Mouse (Mus musculus): ENCODE data around the gene Gm12258. TPM values are rescaled to one million over a fixed set of nuclear protein-coding genes. Genes with fewer than 3 reads are reported as not detected.

Gene Gm12258
- polyA plus RNA-seq, 1 experiment from 2014 or later: 8.9 TPM

DNA sequence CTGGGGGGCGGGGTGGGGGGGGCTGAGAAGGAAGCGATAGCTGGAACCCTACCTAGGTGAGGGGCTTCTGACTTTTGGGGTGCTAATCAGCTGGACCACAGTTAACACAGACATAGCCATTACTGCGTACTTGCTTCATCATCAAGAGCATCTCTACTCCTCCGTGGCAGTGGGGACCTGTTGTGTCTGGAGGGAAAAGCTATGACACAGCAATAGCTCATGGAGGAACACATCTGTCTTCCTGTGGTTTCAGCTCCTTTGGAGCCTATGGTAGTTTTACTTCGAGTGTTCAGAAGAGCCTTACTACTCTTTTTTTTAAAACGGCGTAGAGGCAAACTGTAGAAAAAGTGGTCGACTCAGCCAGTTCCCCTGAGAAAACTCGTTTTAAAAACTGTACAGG is 678 bp downstream of the Gm12258 start:
- H3K4me2 ChIP-seq: peak overlapping the region; percentile 71
- H3K9me3 ChIP-seq: no peaks in the 10 kb centered on the region
- H3K27me3 ChIP-seq: no peaks in the 10 kb centered on the region
- 39% methylated on average over 9 of the region's 9 CpGs for WGBS
- ATAC-seq (ENCODE audit: insufficient number of reproducible peaks, low FRiP score, low TSS enrichment, low read depth): no peak
- peak overlapping the region; percentile 60 for H3K4me3 ChIP-seq
- peak overlapping the region; percentile 82; the same call in 1 of the 2 replicates for H3K9ac ChIP-seq
- H3K36me3 ChIP-seq: peaks cover 20% of the 10 kb centered on the region
- H3K27ac ChIP-seq: no peak overlapping the region
- H3K4me1 ChIP-seq: peaks cover 8% of the 10 kb centered on the region

DNA sequence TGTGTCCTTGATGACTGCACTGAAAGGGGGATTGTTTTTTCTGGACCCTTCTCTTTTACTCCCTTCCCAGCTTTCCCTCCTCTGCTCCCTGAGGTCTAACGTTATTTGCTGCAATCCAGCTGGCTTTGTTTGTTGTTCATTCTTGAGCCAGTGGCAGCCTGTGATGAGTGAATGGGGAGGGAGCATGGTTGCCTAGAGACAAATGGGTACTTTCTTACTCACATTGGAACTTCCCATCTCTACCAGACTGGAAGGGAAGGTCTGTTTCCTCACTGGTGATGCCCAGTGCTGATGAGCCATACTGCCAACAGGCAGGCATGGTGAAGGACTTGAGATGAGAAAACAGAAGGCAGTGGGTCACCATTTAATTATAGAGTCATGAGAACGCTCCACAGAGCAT is 2.8 kb downstream of the Gm12258 start:
- no peak for ATAC-seq (ENCODE audit: insufficient number of reproducible peaks, low FRiP score, low TSS enrichment, low read depth)
- 71% methylated on average over 2 of the region's 2 CpGs for WGBS
- peaks cover 31% of the 10 kb centered on the region for H3K36me3 ChIP-seq

DNA sequence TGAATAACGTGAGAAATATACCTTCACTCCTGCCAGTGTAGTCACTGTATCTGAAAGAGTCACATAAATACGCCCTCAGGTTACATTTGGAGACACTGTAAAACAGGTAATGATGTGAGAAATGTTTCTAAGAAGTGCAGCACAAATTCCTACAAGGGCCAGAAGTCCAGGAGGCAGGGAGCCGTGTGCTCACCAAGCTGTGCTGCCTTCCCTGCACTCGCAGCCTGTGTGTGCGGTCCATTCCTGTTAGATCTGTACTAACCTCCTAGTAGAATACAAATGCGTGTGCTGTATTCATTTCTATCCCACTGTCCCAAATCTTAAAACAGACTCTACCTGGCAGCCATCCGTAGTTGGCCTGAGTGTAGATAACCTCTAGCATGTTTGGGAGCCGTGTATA is 13.8 kb downstream of the Gm12258 start:
- ATAC-seq (ENCODE audit: insufficient number of reproducible peaks, low FRiP score, low TSS enrichment, low read depth): no peak
- H3K36me3 ChIP-seq: peaks cover 54% of the 10 kb centered on the region

More for the DNA sequence above, 2.8 kb downstream of the Gm12258 start:
- H3K27ac ChIP-seq: no peak overlapping the region
- no peaks in the 10 kb centered on the region for H3K27me3 ChIP-seq
- H3K9me3 ChIP-seq: no peaks in the 10 kb centered on the region
- peaks cover 8% of the 10 kb centered on the region for H3K4me1 ChIP-seq
- no peak overlapping the region for H3K4me2 ChIP-seq
- H3K4me3 ChIP-seq: no peak overlapping the region
- H3K9ac ChIP-seq: no peak overlapping the region

DNA sequence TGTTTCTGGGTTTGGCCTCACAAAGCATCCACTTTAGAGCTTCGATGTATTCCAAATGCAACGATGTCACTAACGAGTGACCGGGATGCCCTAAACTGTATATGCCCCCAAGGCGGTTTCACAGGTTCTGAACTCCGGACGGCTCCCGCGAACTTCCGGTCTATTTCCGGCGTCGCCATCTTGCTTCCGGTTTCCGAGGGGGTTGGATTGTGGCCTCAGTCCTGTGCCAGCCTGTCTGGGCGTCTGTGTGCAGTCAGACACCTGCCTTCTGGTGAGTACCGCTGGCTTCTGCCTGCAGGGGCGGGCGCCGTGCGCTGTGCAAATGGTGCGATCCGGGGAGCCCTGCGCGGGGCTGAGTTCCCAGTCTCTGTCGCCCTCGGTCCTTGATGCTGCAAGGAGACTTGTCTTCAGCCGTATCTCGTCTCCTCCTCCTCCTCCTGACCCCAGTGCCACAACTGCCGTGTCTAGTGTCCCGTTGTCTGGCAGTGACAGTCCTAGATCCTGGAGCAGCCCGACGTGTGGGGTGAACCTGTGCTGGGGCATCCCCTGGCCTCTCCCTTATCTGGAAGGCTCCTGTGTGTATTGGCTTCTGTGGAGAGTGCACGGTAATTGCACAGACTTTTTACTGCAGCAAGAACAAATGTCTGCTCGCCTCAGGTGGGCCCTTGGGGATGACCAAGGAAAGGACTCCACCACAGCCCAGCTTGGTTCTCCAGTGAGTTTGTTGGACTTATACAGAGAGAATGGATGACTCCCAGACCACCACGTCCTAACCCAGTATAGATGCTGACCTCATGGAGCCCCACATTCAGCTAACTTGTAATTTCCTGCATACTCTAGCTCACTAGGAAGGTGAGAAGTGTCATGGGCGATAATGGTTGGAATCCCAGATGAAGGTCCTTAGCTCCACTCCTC is 20.3 kb downstream of the Gm12258 start, which contains the start of gene 2810021J22Rik:
2810021J22Rik (plus strand) TSS at position 178 of the 915 bp plus-strand sequence.
- peak within 1 kb of the TSS; percentile 78 for H3K27ac ChIP-seq
- ATAC-seq (ENCODE audit: insufficient number of reproducible peaks, low FRiP score, low TSS enrichment, low read depth): peak; percentile 70; the same call in 1 of the 2 replicates
- H3K36me3 ChIP-seq: peaks cover 13% of the 10 kb centered on the region
- peak within 1 kb of the TSS; percentile 68 for H3K4me2 ChIP-seq
- no peaks in the 10 kb centered on the region for H3K9me3 ChIP-seq
- peaks cover 13% of the 10 kb centered on the region for H3K4me1 ChIP-seq
- no peaks in the 10 kb centered on the region for H3K27me3 ChIP-seq
- H3K4me3 ChIP-seq: peak within 1 kb of the TSS; percentile 71
- WGBS: 3% methylated on average over 37 of the region's 37 CpGs
- peak within 1 kb of the TSS; percentile 62 for H3K9ac ChIP-seq

More for the DNA sequence above, 13.8 kb downstream of the Gm12258 start:
- Histone ChIP-seq H3K9me3 (peaks cover 18% of the 10 kb centered on the region), H3K4me1 (no peaks in the 10 kb centered on the region), H3K4me2 (no peak overlapping the region), H3K4me3 (no peak overlapping the region), H3K9ac (no peak overlapping the region), H3K27me3 (no peaks in the 10 kb centered on the region), H3K27ac (no peak overlapping the region)
- WGBS: 91% methylated on average over 8 of the region's 8 CpGs

DNA sequence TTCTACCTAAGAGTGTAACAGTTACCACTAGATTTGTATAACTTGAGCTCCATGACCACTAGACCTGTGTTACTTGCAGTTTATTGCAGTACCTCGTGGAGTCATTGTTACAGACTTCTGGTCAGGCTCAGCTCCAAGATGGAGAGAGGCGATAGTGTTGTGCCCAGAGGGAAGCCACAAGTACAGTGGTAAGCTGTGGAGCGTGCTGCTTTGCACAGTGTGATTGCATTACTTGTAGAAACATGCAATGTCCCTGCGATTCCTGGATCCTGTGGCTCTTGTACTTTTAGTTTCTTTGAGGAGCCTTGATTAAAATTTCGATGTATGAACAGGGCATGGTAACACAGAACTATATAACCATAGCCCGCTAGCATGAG is 21.0 kb downstream of the Gm12258 start:
- Histone ChIP-seq H3K4me1 (peaks cover 13% of the 10 kb centered on the region), H3K27me3 (no peaks in the 10 kb centered on the region), H3K4me2 (peak overlapping the region; percentile 68), H3K27ac (no peak overlapping the region), H3K9ac (no peak overlapping the region), H3K4me3 (peak overlapping the region; percentile 71), H3K9me3 (no peaks in the 10 kb centered on the region), H3K36me3 (peaks cover 13% of the 10 kb centered on the region)
- WGBS: 64% methylated on average over 6 of the region's 6 CpGs
- no peak for ATAC-seq (ENCODE audit: insufficient number of reproducible peaks, low FRiP score, low TSS enrichment, low read depth)

DNA sequence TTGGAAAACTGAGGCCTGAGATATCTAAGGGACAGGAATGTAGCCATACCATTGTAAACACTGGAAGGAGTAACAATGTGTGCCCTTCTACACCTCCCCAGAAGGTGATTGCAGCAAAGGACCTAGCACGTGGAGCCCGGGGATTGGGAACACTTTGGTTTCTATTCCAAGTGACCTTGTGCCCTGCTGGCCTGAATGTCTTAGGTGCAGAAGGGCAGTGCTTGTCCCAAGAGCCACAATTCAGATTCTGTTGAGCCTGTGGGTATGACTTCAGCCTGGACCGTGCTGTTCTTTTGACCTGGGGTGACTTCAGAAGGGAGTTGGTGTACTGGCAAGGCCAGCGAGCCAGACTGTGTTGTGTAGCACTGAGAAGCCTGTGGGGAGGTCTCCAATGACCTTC is 24.0 kb downstream of the Gm12258 start:
- ATAC-seq (ENCODE audit: insufficient number of reproducible peaks, low FRiP score, low TSS enrichment, low read depth): no peak
- H3K4me2 ChIP-seq: no peak overlapping the region
- no peak overlapping the region for H3K4me3 ChIP-seq
- H3K4me1 ChIP-seq: peaks cover 13% of the 10 kb centered on the region
- WGBS: 87% methylated on average over 4 of the region's 4 CpGs
- H3K27me3 ChIP-seq: no peaks in the 10 kb centered on the region
- H3K36me3 ChIP-seq: peaks cover 16% of the 10 kb centered on the region
- no peak overlapping the region for H3K9ac ChIP-seq
- H3K9me3 ChIP-seq: no peaks in the 10 kb centered on the region
- H3K27ac ChIP-seq: no peak overlapping the region

DNA sequence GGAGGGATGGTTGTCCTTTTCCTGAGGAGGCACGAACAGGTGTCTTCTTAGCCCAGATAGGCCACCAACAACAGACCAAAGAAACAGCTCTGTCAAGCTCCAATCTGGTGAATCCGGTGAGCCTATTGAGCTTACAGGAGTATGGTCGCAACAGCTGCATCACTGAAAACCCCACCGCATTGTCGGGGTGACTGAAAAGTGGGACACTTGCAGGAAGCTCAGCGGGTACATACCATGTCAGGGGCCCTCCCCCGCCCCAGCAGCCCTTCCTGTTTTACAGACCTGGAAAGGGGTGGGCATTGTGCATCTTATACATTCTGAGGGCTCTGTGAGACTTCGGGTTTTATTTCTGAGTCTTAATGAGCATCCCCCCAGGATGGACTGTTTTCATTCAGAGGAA is 36.8 kb downstream of the Gm12258 start:
- Histone ChIP-seq H3K9ac (no peak overlapping the region), H3K9me3 (no peaks in the 10 kb centered on the region), H3K4me2 (no peak overlapping the region), H3K27me3 (no peaks in the 10 kb centered on the region), H3K36me3 (peaks cover 36% of the 10 kb centered on the region), H3K4me1 (no peaks in the 10 kb centered on the region), H3K27ac (no peak overlapping the region), H3K4me3 (no peak overlapping the region)
- 79% methylated on average over 8 of the region's 8 CpGs for WGBS
- no peak for ATAC-seq (ENCODE audit: insufficient number of reproducible peaks, low FRiP score, low TSS enrichment, low read depth)

DNA sequence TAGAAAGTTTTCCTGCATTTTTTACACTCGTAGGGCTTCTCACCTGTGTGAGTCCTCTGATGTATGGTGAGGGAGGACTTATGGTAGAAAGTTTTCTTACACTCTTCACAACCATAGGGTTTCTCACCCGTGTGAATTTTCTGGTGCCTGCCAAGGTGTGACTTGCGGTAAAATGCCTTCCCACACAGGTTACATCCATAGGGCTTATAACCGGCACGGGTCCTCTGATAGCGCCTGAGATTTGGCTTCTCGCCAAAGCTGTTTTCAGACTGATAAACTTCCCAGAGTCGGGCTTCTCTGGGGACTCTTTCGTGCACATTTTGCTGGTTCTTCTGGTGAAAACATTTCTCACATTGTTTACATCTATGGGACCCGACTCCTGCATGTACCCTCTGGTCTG is 43.6 kb downstream of the Gm12258 start:
- H3K27me3 ChIP-seq: no peaks in the 10 kb centered on the region
- no peak overlapping the region for H3K4me3 ChIP-seq
- no peak overlapping the region for H3K27ac ChIP-seq
- H3K4me1 ChIP-seq: no peaks in the 10 kb centered on the region
- no peak overlapping the region for H3K9ac ChIP-seq
- peaks cover 54% of the 10 kb centered on the region for H3K36me3 ChIP-seq
- WGBS: 91% methylated on average over 10 of the region's 10 CpGs
- H3K9me3 ChIP-seq: no peaks in the 10 kb centered on the region
- H3K4me2 ChIP-seq: no peak overlapping the region
- ATAC-seq (ENCODE audit: insufficient number of reproducible peaks, low FRiP score, low TSS enrichment, low read depth): no peak

DNA sequence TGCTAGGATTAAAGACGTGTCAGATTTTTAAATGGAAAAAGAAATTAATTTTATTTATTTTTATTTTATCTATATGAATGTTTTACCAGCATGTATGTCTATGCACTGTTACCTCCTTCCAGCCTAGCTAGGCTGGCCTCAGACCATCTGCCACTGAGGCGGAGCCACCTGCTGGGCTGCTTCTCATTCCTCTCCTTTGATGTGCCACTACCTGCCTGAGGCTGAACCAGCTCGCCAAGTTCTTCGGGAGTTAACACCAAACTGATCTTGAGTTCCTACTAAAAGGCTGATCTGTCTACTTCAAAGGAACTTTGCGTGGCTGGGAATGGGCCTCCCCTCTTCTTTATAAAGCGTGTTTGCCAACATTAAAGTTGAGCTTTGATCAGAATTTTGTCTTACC is 47.5 kb downstream of the Gm12258 start:
- no peaks in the 10 kb centered on the region for H3K4me1 ChIP-seq
- H3K9me3 ChIP-seq: no peaks in the 10 kb centered on the region
- no peaks in the 10 kb centered on the region for H3K27me3 ChIP-seq
- H3K4me2 ChIP-seq: no peak overlapping the region
- 48% methylated on average over 6 of the region's 6 CpGs for WGBS
- H3K36me3 ChIP-seq: peaks cover 76% of the 10 kb centered on the region
- no peak overlapping the region for H3K9ac ChIP-seq
- no peak for ATAC-seq (ENCODE audit: insufficient number of reproducible peaks, low FRiP score, low TSS enrichment, low read depth)
- no peak overlapping the region for H3K4me3 ChIP-seq
- H3K27ac ChIP-seq: no peak overlapping the region

DNA sequence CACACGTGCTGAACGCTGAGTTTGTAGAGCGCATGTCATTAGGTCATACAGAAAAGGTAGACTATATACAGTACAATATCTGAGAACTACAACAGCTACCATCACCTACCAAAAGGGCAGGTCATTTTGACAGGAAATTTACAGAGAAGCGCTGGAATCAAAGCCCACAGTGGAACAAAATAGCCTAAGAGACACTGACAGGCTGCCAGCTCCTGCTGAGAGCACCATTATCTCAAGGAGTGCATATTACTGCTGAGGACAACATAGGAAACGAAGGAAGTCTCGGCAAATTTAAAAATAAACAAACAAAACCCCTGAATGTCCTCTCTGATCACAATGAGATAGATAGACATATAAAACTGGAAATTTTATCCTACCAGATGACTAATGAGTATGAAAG is 50.5 kb downstream of the Gm12258 start:
- H3K27ac ChIP-seq: no peak overlapping the region
- H3K4me2 ChIP-seq: no peak overlapping the region
- no peak overlapping the region for H3K4me3 ChIP-seq
- H3K27me3 ChIP-seq: no peaks in the 10 kb centered on the region
- no peak overlapping the region for H3K9ac ChIP-seq
- no peaks in the 10 kb centered on the region for H3K9me3 ChIP-seq
- peaks cover 2% of the 10 kb centered on the region; the same call in 1 of the 2 replicates for H3K4me1 ChIP-seq
- no peak for ATAC-seq (ENCODE audit: insufficient number of reproducible peaks, low FRiP score, low TSS enrichment, low read depth)
- 92% methylated on average over 6 of the region's 6 CpGs for WGBS
- H3K36me3 ChIP-seq: peaks cover 70% of the 10 kb centered on the region

DNA sequence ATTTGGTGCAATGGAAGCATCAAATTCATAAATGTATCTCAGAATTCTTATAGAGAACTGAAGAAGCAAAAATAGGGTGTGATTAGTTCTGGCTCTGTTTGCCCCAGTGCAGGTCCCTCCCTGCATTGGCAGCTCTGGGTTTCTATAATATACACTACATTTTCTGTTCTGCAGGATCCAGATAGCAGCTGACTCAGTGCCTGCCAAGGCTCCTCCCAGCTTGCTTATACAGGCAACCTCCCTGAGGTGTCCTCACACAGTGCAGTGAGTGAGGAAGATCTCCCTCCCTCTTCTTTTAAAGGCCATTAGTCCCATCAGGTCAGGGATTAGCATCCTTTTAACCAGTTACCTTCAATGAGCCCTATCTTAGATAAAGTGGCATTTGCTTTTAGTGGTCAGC is 54.1 kb downstream of the Gm12258 start:
- H3K27ac ChIP-seq: no peak overlapping the region
- H3K9me3 ChIP-seq: no peaks in the 10 kb centered on the region
- no peak overlapping the region for H3K4me2 ChIP-seq
- H3K36me3 ChIP-seq: peaks cover 48% of the 10 kb centered on the region
- H3K4me3 ChIP-seq: no peak overlapping the region
- no peak overlapping the region for H3K9ac ChIP-seq
- H3K27me3 ChIP-seq: no peaks in the 10 kb centered on the region
- no peak for ATAC-seq (ENCODE audit: insufficient number of reproducible peaks, low FRiP score, low TSS enrichment, low read depth)
- peaks cover 16% of the 10 kb centered on the region; the same call in 1 of the 2 replicates for H3K4me1 ChIP-seq
